Comparison of ENCODE assay signal across 8 mouse cellular contexts in the genomic region with DNA sequence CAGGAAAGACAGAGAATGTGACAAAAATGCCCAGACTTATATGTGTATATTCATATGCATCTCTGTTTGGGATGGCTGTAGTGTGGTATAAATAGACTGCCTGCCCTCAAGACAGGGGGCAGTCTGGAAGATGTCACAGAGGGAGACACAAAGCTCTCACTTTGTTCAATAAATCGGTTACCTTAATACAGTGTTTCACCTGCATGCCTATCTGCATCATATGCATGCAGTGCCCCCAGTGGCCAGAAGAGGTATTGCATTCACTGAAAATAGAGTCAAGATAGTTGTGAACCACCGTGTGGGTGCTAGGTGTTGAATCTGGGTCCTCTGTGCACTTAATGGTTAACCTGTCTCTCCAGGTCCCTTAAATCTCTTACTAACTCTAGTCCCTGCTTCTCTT. TPM values are rescaled to one million over a fixed set of nuclear protein-coding genes. Genes with fewer than 3 reads are reported as not detected.
DNase-seq lines count a peak whose midpoint lies in the region; ATAC-seq and TF ChIP-seq lines count a peak whose summit lies in the region.

No protein-coding gene starts in this region.

- peak; percentile 98 for TF ChIP-seq CTCF in layer of hippocampus, adult 2 months (conservative IDR thresholded peaks at IDR 0.05)

- intact Hi-C loops in heart, postnatal 36 days (cut with DNase I) = loop anchor here (10.0 kb wide), 2 partner anchors 444 to 554 kb away; a partner anchor contains a TSS

- no peaks in the 10 kb centered on the region for H3K4me1 ChIP-seq in embryonic facial prominence, embryonic 11.5 days (ENCODE audit: control insufficient read depth, insufficient read depth, low read length)

- H3K27ac ChIP-seq in embryonic facial prominence, embryonic 11.5 days (replicated peaks; ENCODE audit: low read depth, low read length) = no peak overlapping the region
- no peak overlapping the region for H3K27ac ChIP-seq in layer of hippocampus, adult 2 months

- ATAC-seq in embryonic facial prominence, embryonic 11.5 days (replicated peaks; ENCODE audit: insufficient number of reproducible peaks, low FRiP score, low TSS enrichment, low read depth) = no peak

- H3K27me3 ChIP-seq in embryonic facial prominence, embryonic 11.5 days (ENCODE audit: control insufficient read depth, insufficient read depth, low read length) = no peaks in the 10 kb centered on the region

- no peak overlapping the region for H3K4me2 ChIP-seq in embryonic facial prominence, embryonic 11.5 days (ENCODE audit: low read depth, low read length)

- H3K9me3 ChIP-seq in embryonic facial prominence, embryonic 11.5 days (replicated peaks; ENCODE audit: control insufficient read depth, low read length) = no peaks in the 10 kb centered on the region

- no peaks in the 10 kb centered on the region; the same call in none of the 2 replicates for H3K36me3 ChIP-seq in embryonic facial prominence, embryonic 11.5 days (replicated peaks; ENCODE audit: control insufficient read depth, insufficient read depth, low read depth, low read length)

- no peak overlapping the region for H3K9ac ChIP-seq in embryonic facial prominence, embryonic 11.5 days (replicated peaks; ENCODE audit: low read length)

- WGBS in embryonic facial prominence, embryonic 11.5 days = 49% methylated on average over 2 of the region's 2 CpGs

- no peak overlapping the region for H3K4me3 ChIP-seq in embryonic facial prominence, embryonic 11.5 days (ENCODE audit: low read depth, low read length)
- H3K4me3 ChIP-seq in layer of hippocampus, adult 2 months = no peak overlapping the region

- peak; percentile 76 for DNase-seq in ES-CJ7 (ENCODE audit: low read depth, low spot score)
- peak; percentile 58 for DNase-seq in adrenal gland, postnatal 25 days
- DNase-seq in embryonic facial prominence, embryonic 11.5 days (ENCODE audit: low spot score) = peak; percentile 79
- DNase-seq in heart, postnatal 36 days = peak; percentile 57 to 67
- peak; percentile 13 to 72 for DNase-seq in layer of hippocampus, adult 2 months (ENCODE audit: low spot score in 2 of 2)
- peak; percentile 71 for DNase-seq in lung, postnatal 10 days
- peak; percentile 78 for DNase-seq in retina, embryonic 14.5 days (ENCODE audit: low spot score)
- peak; percentile 85 for DNase-seq in thymus, postnatal 4 days

RNA-seq across cellular contexts. Expression of a gene that starts 5.7 kb away (rescaled TPM):
- 99.8 and 114 TPM in 2 replicates for total RNA-seq in adrenal gland, postnatal 25 days (2021)
- polyA plus RNA-seq in embryonic facial prominence, embryonic 11.5 days (2014; fragmentation: Nextera tagmentation; extraction: Ambion mirVana) = 243 and 244 TPM in 2 replicates
- 10 to 100 TPM; 54.9 to 55.0 TPM for total RNA-seq in heart, postnatal 36 days (2021)
- total RNA-seq in layer of hippocampus, adult 2 months (2021) = 10 to 100 TPM; 62.3 to 66.1 TPM

RNA-seq across cellular contexts. Expression of a gene that starts 5.8 kb away (rescaled TPM):
- 59.3 and 69.2 TPM in 2 replicates for total RNA-seq in adrenal gland, postnatal 25 days (2021)
- 128 and 133 TPM in 2 replicates for polyA plus RNA-seq in embryonic facial prominence, embryonic 11.5 days (2014; fragmentation: Nextera tagmentation; extraction: Ambion mirVana)
- total RNA-seq in heart, postnatal 36 days (2021) = 10 to 100 TPM; 45.7 to 46.2 TPM
- total RNA-seq in layer of hippocampus, adult 2 months (2021) = 10 to 100 TPM; 29.6 to 35.6 TPM

RNA-seq across cellular contexts. Expression of a gene that starts 11.2 kb away (rescaled TPM):
- 17.6 and 18.9 TPM in 2 replicates for total RNA-seq in adrenal gland, postnatal 25 days (2021)
- 35.3 and 38.5 TPM in 2 replicates for polyA plus RNA-seq in embryonic facial prominence, embryonic 11.5 days (2014; fragmentation: Nextera tagmentation; extraction: Ambion mirVana)
- total RNA-seq in heart, postnatal 36 days (2021) = 10 to 100 TPM; 10.1 to 11.0 TPM
- total RNA-seq in layer of hippocampus, adult 2 months (2021) = 10 to 100 TPM; 20.3 to 20.4 TPM
